Mouse (Mus musculus) hindbrain, embryonic 12.5 days (tissue): Measurements from ENCODE around the gene Pon1. TPM values are rescaled to one million over a fixed set of nuclear protein-coding genes. Genes with fewer than 3 reads are reported as not detected.

Source experiments
- polyA plus RNA-seq: library from polyadenylated mRNA; unstranded; fragments of >200 nt; fragmentation: Nextera tagmentation; extraction: Ambion mirVana; gene quantifications from 2 replicates; pipeline ENCODE4 v1.2.1, GENCODE M21; 2016

Gene Pon1
- polyA plus RNA-seq, 1 experiment from 2014 or later: not detected

Other genes with a start within 250 kb of the Pon1 start
- 6.1 and 6.8 TPM in 2 replicates for gene Pon3, start 62.3 kb upstream of the Pon1 start, polyA plus RNA-seq
- 30.5 and 36.2 TPM in 2 replicates for gene Pon2, start 104.5 kb upstream of the Pon1 start, polyA plus RNA-seq
- gene Asb4, start 189.4 kb upstream of the Pon1 start, polyA plus RNA-seq: 18.7 and 28.8 TPM in 2 replicates